Mouse (Mus musculus) E14TG2a.4 (cell line): ENCODE results near the gene Mtus2.
A peak's percentile ranks its signal among the peaks of the same experiment; 100 is the strongest.

Experiments used
- H3K27me3 ChIP-seq: 2 replicates; pipeline ENCODE4 v1.6.1; 2014; ENCODE audit warnings: low read length, control low read depth; ENCODE audit not compliant: insufficient read depth
- H3K36me3 ChIP-seq: 2 replicates; pipeline ENCODE4 v1.6.1; 2014; ENCODE audit warnings: low read length, control low read depth; ENCODE audit not compliant: insufficient read depth
- H3K4me1 ChIP-seq: replicated peaks from 2 replicates; pipeline ENCODE4 v1.6.1; 2014; ENCODE audit warnings: low read depth, low read length, control low read depth
- H3K4me3 ChIP-seq: replicated peaks from 2 replicates; pipeline ENCODE4 v1.5.1; 2014; ENCODE audit warnings: mild to moderate bottlenecking, low read length
- H3K9me3 ChIP-seq: 2 replicates; pipeline ENCODE4 v1.6.1; 2014; ENCODE audit warnings: low read length, control low read depth
- CTCF ChIP-seq: conservative IDR thresholded peaks from 2 replicates; pipeline ENCODE4 v1.5.1; 2014; ENCODE audit warnings: low read length
- NANOG ChIP-seq: IDR thresholded peaks from 2 replicates; pipeline ENCODE4 v1.6.1; 2014; ENCODE audit warnings: borderline replicate concordance, low read length, mixed read lengths
- POU5F1 ChIP-seq: IDR thresholded peaks from 2 replicates; pipeline ENCODE4 v1.6.1; 2014; ENCODE audit warnings: low read length, borderline replicate concordance

Mtus2 gene

DNA sequence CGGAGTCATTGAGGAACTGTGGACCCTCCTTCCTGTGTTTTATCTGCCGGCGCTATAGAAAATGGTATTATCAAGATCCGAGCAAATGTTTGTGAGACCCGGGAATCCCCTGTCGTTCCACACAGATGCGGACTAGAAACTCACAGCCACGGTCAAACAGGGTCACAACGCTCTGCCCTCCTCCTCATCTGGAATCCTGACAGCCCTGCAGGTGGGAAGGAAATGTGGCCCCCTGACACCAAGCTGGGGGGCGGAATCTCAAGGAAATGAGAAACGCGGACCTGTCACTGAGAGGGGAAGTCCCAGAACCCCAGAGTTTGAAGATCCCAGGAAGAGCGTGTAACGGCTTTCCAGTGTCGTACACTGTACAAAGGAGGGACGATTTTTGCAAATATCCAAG lies 396.3 kb downstream of the Mtus2 start:
- Histone ChIP-seq H3K27me3 (no peaks in the 10 kb centered on the region), H3K4me3 (no peak overlapping the region), H3K36me3 (peaks cover 63% of the 10 kb centered on the region), H3K9me3 (no peaks in the 10 kb centered on the region), H3K4me1 (peaks cover 41% of the 10 kb centered on the region)
- TF ChIP-seq CTCF (no peak), POU5F1 (no peak), NANOG (no peak)

DNA sequence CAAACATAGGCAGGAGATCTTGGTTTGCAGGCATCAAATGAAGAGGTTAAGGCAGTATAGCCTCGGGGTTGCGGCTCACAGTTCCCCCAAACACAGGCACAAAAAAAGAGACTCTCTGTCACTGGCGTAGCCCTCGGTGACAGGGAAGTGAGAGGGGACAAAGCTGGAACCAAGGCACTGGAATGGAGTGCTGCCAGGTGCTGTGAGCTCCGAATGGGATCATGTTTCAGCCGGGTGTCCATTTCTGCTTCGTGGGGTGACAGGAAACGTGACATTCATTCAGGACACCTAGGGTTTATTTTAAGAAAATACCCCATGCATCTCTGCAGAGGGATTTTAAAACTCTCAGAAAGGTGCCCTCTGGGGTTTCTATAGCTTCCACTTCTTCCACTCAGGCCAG lies 397.4 kb downstream of the Mtus2 start:
- peaks cover 69% of the 10 kb centered on the region for H3K36me3 ChIP-seq
- H3K9me3 ChIP-seq, result no peaks in the 10 kb centered on the region
- no peak for TF ChIP-seq POU5F1
- TF ChIP-seq CTCF, result no peak
- TF ChIP-seq NANOG, result no peak
- peaks cover 41% of the 10 kb centered on the region for H3K4me1 ChIP-seq
- no peak overlapping the region for H3K4me3 ChIP-seq
- H3K27me3 ChIP-seq, result no peaks in the 10 kb centered on the region

DNA sequence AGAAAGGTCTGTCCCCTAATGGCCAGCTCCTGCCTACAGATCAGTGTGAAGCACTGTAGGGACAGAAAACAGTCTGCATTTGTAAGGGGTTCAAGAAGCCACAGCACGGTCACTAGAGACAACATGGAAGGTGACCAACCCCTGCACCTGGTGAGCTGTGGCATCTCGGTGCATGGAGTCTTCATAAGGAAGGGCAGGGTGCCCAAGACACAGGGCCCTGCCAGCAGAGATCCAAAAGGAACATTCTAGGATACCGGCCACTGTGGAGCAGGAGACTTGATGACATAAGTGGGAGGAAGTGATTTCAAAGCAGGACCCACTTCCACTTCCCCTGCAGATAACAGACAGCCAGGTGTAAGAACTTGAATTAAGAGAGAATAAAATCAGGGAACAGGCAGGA lies 398.7 kb downstream of the Mtus2 start:
- peaks cover 69% of the 10 kb centered on the region for H3K36me3 ChIP-seq
- H3K9me3 ChIP-seq, result no peaks in the 10 kb centered on the region
- TF ChIP-seq CTCF (no peak), POU5F1 (no peak), NANOG (no peak)
- peaks cover 40% of the 10 kb centered on the region for H3K4me1 ChIP-seq
- H3K27me3 ChIP-seq, result no peaks in the 10 kb centered on the region
- no peak overlapping the region for H3K4me3 ChIP-seq

DNA sequence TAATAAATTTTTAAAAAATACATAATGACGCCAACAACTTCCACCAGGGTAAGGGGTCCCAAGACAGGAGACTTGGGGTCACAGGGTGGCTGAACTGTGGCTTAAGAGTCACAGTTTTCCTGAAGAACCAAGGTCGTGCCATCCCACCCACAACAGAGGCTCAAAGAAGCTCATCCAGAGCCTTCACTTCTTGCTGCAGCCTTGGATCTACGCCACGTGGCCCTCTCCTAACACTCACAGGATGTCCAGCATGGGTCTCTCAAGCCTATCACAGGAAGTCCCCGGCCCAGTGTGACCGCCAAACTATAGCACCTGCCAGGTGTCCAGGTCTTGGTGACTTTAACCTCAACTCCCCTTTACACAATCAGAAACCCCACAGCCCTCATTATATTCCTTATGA lies 400.0 kb downstream of the Mtus2 start:
- peaks cover 40% of the 10 kb centered on the region for H3K4me1 ChIP-seq
- H3K9me3 ChIP-seq, result no peaks in the 10 kb centered on the region
- H3K27me3 ChIP-seq, result no peaks in the 10 kb centered on the region
- H3K4me3 ChIP-seq, result no peak overlapping the region
- H3K36me3 ChIP-seq, result peaks cover 66% of the 10 kb centered on the region
- TF ChIP-seq POU5F1, result no peak
- TF ChIP-seq NANOG, result no peak
- TF ChIP-seq CTCF, result no peak

DNA sequence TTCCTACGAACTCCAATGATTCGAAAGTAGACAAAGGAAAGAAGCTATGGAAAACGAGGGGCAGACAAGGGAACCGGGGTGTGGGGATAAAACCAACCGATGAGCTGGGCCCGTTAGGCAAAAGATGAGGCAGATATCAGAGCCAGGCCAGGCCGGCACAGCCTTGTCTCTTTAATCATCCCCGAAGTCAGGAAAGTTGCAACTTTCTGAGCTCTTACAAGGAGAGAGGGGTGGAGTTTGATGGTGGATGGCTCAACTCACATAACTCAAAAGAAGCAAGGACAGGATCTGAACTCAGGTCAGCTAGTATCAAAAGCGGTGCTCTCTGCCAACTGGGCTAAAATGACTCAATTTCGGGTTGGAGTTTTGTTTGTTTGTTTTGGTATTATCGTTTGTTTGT lies 402.0 kb downstream of the Mtus2 start:
- no peak for TF ChIP-seq NANOG
- TF ChIP-seq POU5F1, result no peak
- no peak for TF ChIP-seq CTCF
- no peaks in the 10 kb centered on the region for H3K9me3 ChIP-seq
- peaks cover 65% of the 10 kb centered on the region for H3K36me3 ChIP-seq
- H3K27me3 ChIP-seq, result no peaks in the 10 kb centered on the region
- no peak overlapping the region for H3K4me3 ChIP-seq
- peaks cover 48% of the 10 kb centered on the region for H3K4me1 ChIP-seq

DNA sequence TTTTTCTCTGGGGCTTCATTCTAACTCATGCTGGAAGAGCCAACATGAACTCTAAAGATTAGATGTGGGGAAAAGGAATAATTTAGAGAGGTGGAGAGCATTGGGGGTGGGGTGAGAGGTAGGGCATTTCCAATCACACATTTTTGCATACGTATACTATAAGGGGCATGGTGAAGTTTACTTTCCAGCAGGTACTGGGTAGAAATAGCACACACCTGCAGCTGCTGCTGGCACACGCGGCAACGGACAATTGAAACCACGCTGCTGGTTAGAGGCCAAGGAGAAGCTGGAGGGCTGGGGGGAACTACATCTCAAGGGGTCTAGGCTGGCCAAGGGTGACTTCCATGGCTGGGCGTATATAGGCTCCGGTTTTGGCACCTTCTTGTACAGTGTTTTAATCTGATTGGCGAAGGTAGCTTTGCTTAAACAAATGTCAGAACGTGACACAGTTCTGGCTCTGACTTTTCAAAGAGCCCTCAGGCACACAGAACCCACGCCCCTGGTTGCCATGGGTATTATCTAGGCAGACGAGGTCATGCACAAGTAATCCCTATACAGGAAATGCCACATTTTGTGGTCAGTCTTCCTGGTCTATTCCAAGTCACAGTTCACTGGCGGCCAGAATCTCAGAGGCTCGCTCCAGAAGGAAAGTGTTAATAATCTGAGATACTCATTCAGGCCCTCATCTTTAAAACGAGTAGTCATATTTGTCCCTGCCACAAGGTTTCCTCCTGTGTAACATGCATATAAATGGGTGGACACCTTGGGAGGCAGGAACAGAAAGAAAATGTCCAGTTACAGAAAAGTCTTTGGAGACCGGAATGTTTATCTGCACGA lies 404.0 kb downstream of the Mtus2 start:
- no peak overlapping the region for H3K4me3 ChIP-seq
- no peaks in the 10 kb centered on the region for H3K9me3 ChIP-seq
- TF ChIP-seq POU5F1 (no peak), CTCF (no peak), NANOG (no peak)
- H3K36me3 ChIP-seq, result peaks cover 55% of the 10 kb centered on the region
- no peaks in the 10 kb centered on the region for H3K27me3 ChIP-seq
- peaks cover 68% of the 10 kb centered on the region for H3K4me1 ChIP-seq

DNA sequence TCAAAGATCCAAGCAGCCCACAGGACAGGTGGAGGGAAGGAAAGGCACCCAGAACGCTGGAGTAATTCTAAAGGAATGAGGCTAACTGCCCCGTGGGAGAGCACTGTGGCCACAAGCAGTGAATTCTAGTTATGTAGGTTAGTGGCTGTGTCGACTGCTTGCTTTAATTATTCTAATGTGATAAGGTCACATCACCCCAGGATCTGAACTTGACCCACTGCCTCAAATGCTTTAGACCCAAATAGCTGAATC lies 404.6 kb downstream of the Mtus2 start:
- H3K4me1 ChIP-seq, result peaks cover 73% of the 10 kb centered on the region
- no peaks in the 10 kb centered on the region for H3K27me3 ChIP-seq
- H3K36me3 ChIP-seq, result peaks cover 51% of the 10 kb centered on the region
- H3K9me3 ChIP-seq, result no peaks in the 10 kb centered on the region
- H3K4me3 ChIP-seq, result no peak overlapping the region
- TF ChIP-seq CTCF, result no peak

DNA sequence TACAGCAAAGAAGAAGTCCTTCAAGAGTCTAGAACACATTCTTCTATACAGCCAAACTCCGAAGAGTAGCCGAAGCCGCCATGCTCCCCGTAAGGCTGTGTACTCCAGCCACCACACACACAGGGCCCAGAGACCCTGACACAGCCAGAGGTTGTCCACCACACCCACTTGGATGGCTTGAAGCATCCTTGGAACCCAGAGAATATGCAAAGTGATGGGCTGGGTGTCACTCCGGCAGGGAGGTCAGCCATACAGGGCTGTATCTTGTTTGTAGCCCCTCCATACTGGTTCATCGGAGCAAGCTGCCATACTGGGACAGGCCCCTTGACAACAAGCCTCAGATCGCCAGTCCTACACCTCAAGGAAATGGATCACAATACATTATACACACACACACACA lies 405.2 kb downstream of the Mtus2 start:
- Histone ChIP-seq H3K4me1 (peaks cover 79% of the 10 kb centered on the region), H3K27me3 (no peaks in the 10 kb centered on the region), H3K9me3 (no peaks in the 10 kb centered on the region), H3K4me3 (0 out of 2 replicates have a peak overlapping the region, but pooled peaks have one; percentile 5), H3K36me3 (peaks cover 45% of the 10 kb centered on the region)
- no peak for TF ChIP-seq CTCF

DNA sequence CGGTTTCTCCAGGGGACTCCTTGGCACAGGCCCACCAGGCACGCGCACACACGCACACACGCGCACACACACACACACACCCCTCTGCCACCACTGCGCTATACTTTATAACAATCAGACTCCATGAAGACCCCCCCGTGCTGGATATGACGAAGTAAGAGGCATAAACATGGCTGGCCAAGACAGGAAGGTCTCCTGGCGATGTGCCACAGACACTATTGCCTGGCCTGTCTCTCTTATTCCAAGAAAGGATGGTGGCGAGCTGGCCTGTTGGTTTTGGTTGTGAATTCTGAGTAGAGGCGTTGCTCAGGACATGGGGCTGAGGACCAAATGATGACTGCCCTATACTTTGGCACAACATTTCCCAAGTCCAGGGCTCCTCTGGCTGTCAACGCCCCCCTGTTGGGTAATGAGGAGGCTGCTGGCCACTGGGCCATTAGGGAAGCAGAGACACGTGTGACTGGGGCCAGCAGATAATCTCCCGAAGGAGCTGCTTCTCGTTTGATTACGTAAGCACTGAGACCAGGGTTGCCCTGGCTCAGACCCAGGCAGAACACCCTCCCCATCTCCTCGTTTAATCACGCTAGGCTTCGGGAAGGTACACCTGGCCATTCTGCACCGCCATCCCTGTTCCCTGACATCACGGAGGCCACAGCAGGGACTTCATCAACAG lies 406.5 kb downstream of the Mtus2 start:
- Histone ChIP-seq H3K4me3 (0 out of 2 replicates have a peak overlapping the region, but pooled peaks have one; percentile 13), H3K27me3 (no peaks in the 10 kb centered on the region), H3K4me1 (peaks cover 84% of the 10 kb centered on the region), H3K9me3 (no peaks in the 10 kb centered on the region), H3K36me3 (peaks cover 35% of the 10 kb centered on the region)
- TF ChIP-seq NANOG, result no peak
